Mouse (Mus musculus): ENCODE data around the gene Mmp23.
"Not testable (repeated sequence)": the region's sequence is repeated elsewhere in the genome, so short reads cannot be mapped to it uniquely, and the experiment has no call there.

Mmp23 gene

DNA sequence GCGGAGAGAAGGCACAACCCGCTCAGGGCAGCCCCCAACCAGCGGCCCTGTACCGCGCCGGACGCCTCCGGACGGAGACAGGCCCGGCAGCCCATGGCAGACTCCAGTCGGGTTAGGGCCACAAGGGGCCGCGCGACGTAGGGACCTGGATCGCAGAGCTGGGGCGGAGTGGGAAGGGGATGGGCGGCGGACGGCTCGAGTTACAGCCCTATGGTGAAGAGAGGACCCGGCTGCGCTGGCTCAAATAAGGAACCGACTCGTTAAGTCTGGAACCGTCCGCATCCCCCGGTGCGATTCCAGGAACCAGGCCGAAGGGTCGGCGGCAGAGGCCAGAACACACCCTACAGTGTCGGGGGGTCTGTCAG, at the start of gene Mmp23:
Gene Mmp23, minus strand, starts transcription at position 299 of the 365 bp plus-strand sequence.
- in situ Hi-C loops (cut with MboI), result no loop called here

- in situ Hi-C loops (cut with MboI), result no loop called here
These were observed 47.2 kb upstream of the Mmp23 start for GRCm38 (mm10) chr4:155700425-155700824.

DNA sequence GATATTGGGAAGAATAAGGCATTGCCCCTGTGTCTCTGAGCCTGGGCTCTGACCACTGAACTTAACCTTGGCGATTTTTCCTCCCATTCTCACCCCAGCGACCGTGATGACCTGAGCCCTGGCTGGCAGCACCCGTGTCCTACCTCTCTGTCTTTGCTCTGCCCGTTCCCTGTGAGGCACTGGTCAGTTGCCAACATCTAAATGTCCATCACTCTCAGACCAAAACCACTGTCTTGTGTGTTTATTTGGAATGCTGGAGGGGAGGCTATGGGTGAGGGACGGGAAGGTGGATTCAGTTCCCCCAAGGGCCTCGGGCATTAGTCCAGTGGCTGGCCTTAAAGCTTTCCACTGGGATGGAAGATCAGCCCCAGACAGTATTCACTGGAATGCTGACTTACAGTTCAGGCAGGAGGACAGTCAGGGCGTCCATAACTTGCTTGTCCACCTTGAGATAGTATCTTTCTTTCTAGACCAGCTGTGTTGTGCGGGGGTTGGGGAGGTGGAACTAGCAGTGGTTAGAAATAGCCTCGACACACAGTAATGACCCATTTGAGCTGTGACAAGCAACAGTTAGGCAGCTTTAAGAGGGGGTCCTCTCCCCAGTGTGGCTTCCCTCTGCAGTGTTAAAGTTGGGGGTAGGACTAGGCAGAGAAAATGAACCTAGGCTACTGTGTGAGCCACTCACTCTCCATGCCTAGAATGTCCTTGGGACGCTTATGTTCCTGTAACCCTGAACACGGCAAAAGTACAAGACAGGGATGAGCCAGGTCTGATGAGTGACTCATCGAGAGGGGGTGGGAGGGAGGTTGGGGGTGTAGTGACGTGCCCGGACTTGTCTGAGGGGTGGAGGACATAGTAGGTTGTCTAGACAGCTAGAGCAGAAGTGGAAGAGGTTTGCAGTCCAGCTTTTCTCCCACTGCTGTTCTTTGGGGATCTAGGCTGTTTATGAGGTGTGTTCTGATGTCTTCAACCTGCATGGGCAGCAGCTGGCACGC, 43.4 kb upstream of the Mmp23 start:
- in situ Hi-C loops (cut with MboI), result no loop called here

- in situ Hi-C loops (cut with MboI), result no loop called here
These were observed 42.4 kb upstream of the Mmp23 start for GRCm38 (mm10) chr4:155695531-155696062.

DNA sequence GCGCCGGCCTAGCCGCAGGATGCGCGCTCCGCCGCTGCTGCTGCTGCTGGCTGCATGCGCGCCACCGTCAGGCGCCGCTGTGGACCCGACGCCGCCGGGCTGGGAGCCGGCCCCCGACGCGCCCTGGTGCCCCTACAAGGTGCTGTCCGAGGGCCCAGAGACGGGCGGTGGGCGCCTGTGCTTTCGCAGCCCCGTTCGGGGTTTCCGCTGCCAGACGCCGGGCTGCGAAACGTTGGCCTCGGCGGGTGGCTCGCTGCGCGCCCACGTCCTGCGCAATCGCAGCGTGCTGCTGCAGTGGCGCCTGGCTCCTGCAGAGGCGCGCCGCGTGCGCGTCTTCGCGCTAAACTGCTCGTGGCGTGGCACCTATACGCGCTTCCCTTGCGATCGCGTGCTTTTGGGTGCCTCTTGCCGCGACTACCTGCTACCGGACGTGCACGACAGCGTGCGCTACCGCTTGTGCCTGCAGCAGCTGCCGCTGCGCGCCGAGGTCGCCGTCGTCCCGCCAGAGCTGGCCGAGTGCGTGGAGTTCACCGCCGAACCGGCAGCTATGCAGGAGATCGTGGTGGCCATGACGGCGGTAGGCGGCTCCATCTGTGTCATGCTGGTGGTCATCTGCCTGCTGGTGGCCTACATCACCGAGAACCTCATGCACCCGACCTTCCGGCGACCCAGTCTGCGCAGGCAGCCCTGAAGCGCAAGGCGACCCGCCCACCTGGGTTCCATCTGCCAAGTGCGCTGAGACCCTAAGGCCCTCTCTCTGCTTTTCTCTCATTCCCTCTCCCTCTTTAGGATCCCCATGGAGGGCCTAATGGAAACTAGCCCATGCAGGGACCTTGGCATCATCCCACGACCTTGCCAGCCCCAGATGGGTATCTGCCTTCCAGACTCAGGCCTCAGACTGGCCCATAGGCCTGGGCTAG, 41.6 kb upstream of the Mmp23 start:
- in situ Hi-C loops (cut with MboI), result no loop called here

GRCm38 (mm10) chr4:155694111-155694481, 40.9 kb upstream of the Mmp23 start, which contains the start of gene Fndc10:
Fndc10 (plus strand) TSS chr4:155694342.
- in situ Hi-C loops (cut with MboI), result no loop called here

DNA sequence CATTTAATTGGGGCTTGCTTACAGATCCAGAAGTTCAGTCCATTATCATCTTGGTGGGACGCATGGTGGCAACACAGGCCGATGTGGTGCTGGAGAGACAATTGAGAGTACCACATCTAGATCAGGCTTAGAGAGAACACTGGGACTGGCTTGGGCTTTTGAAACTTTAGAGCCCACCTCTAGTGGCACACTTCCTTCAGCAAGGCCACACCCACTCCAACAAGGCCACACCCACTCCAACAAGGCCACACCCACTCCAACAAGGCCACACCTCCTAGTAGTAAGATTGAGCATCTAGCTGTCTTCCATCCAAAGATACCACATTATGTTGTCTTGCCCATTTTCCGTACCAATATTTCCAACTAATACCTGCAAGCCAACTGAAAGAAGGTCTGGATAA, 39.2 kb upstream of the Mmp23 start:
- in situ Hi-C loops (cut with MboI), result no loop called here

DNA sequence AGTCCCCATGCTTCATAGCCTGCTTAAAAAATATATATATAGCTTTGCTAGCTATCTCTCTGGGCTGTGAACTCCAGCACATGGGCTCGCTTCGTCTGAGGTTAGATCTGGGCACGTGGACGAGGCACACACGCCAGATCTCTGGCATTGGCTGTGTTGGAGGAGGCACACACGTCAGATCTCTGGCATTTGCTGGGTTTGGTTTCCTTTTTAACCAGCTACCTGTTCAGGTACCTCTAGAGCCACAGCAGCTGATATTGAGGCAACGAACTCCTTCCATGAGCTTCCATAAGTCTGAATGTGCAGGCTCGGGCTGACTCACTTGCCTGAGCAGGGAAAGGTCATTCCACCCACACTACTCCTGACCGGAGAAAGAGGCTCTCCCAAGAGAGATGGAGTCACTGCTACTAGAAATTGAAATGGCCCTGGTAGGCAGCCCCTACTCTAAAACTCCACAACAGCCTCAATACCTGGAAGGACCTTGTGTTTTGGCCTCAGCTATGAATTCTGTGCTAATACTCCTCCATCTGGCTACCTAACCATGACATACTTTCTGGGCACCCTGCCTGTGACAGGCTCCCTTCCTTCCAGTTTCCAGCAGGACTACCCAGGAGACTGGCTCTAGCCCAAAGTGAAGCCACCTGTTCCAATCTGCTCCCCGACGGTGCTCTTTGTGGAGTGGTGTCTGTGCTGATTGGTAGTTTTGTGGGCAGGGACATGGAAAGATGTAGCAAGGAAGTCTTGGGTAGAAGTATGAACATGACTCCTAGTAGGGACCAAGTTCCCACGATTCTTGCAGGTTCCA, 37.6 kb upstream of the Mmp23 start:
- in situ Hi-C loops (cut with MboI), result no loop called here

DNA sequence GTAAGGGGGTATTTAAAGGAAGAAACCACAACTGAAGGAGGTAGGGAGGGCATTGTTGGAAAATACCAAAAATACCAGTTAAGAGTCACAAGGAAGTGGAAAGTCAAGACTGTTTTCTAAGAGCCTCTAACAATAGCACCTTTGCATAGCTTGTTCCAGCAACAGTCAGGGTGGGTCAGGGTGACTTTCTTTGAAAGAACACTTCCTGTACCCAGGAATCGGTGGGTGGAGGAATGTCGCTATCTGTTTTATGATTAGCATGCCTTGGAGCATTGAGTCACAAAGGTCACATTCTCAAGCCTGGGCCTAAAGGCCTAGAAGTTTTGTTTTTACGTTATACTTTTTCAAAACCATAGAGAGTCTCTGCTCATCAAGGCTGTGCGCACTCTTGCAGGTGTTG, 34.6 kb upstream of the Mmp23 start:
- in situ Hi-C loops (cut with MboI), result not testable (repeated sequence)

DNA sequence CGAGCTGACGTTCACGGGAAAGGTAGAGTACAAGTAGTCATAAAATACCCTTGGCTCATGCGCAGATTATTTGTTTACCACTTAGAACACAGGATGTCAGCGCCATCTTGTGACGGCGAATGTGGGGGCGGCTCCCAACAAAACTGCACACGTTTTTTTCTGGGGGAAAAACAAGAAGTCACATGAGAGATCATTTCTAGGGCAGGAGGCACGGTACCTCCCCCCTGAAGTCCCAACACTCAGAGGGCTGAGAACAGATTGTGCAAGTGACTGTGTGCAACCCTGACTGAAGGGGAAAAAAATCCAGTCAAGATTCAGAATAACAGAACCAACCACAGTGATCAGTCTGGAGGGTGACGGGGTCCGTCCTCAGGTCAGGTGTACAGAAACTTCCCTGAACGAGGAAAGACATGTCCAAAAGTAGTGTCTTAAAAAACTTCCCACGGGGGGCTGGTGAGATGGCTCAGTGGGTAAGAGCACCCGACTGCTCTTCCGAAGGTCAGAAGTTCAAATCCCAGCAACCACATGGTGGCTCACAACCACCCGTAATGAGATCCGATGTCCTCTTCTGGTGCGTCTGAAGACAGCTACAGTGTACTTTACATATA, 30.6 kb upstream of the Mmp23 start:
- in situ Hi-C loops (cut with MboI), result not testable (repeated sequence)

GRCm38 (mm10) chr4:155675991-155676390, 22.8 kb upstream of the Mmp23 start:
- in situ Hi-C loops (cut with MboI), result no loop called here

- in situ Hi-C loops (cut with MboI), result no loop called here
These were observed 18.9 kb upstream of the Mmp23 start for GRCm38 (mm10) chr4:155672082-155672481.

GRCm38 (mm10) chr4:155670236-155670635, 17.1 kb upstream of the Mmp23 start:
- in situ Hi-C loops (cut with MboI), result not testable (repeated sequence)

DNA sequence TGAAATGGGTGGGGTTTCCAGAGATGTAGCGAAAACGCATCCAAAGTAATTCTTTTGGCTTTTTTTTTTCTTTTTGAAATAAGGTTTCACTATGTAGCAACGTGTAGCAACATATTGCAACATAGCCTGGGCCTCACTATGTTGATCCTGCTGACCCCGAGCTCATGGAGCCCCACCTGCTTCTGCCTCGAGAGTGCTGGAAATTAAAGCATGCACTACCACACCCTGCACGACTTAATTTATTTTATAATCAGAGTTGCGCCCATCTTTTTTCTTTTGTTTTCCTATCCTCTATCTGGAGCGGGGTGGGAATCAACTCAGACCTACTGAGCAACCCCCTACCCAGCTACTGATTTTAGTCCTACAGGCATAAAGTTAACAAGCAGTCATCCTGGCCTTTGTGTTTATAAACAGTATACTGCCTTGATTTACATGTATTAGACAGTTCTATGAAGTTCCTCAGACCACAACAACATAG, 16.5 kb upstream of the Mmp23 start:
- in situ Hi-C loops (cut with MboI), result no loop called here

DNA sequence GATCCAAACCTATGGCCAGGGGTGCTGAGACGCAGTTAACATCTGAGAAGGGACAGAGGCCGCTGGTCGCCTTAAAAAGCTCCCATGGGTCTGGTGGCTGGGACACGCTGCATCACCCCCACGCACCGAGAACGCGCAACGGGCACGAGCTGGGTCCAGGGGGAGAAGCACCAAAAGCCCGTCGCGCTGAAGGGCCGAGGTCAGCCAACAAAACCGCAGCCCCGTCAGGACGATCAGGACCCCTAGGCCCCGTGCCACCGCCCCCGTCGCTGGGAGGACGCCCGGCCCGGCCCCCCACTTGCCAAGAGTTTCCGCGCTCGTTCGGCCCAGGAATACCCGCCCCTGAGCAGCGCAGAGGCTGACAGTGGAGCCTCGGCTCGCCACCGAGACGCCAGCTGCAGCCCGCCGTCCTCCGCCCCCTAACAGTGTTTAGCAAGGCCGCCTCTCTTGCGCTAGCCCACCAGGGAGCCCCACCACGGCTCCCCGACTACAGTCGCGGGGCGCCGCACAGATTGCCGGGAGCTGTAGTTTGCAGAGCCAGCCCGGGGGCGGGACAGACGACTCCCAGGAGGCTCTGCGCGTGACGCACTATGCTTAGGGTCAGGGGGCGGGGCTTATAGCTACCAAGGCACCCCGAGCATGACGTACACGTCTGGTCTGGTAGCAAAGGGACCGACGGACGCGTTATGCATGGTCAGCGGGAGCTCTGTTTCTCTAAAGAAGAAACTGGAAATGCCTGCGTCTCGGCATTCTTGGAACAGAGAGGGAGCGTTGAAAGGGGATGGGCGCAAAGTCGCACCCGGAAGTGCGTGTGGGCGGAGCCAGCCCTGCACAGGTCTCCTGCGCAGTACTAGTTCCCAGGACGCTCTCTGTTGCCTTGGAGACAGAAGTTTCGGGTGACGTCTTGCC, 15.8 kb upstream of the Mmp23 start, which contains the start of gene Mib2:
Gene Mib2, minus strand, starts transcription at position 510 of the 909 bp plus-strand sequence.
- in situ Hi-C loops (cut with MboI), result no loop called here

- in situ Hi-C loops (cut with MboI), result no loop called here
These were observed 13.7 kb upstream of the Mmp23 start for GRCm38 (mm10) chr4:155666903-155667302.

DNA sequence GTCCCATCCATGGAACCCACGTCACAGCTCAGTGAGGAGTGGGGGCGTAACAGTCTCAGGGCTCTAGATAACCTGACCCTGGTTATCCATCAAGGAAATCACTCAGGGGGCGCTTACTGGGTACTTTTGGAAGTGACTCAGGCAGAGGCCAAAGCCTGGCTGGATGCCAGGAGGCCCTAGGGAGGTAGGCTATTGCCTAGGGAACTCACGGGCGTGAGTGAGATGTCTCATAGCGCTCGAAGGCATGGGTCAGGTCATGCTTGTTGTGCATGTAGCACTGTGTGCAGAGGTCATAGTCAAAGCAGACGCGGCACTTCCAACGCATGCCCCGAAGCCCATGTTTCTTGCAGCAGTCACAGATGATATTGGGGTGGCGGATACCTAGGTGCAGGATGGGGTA, 7.5 kb upstream of the Mmp23 start:
- in situ Hi-C loops (cut with MboI), result no loop called here

- in situ Hi-C loops (cut with MboI), result no loop called here
These were observed 5.8 kb upstream of the Mmp23 start for GRCm38 (mm10) chr4:155658961-155659360.

GRCm38 (mm10) chr4:155656214-155656751, 3.1 kb upstream of the Mmp23 start:
- in situ Hi-C loops (cut with MboI), result no loop called here
